Mouse (Mus musculus) thymus, adult 2 months (tissue): ENCODE measurements around the gene Cdx2.

Experiments
- CTCF ChIP-seq: fragments of 200-500 bp; IDR thresholded peaks from 2 replicates; pipeline ENCODE4 v1.5.1; 2012; ENCODE audit warnings: mild to moderate bottlenecking, control low read depth, low read length, moderate library complexity, borderline replicate concordance; ENCODE audit not compliant: control insufficient read depth, poor library complexity, insufficient read depth; ENCODE audit errors: extremely low read depth
- POLR2A ChIP-seq: fragments of 200-500 bp; IDR thresholded peaks from 2 replicates; pipeline ENCODE4 v1.6.1; 2012; ENCODE audit warnings: mild to moderate bottlenecking, low read length, control low read depth, moderate library complexity; ENCODE audit not compliant: control insufficient read depth, poor library complexity, insufficient read depth; ENCODE audit errors: extremely low read depth

DNA sequence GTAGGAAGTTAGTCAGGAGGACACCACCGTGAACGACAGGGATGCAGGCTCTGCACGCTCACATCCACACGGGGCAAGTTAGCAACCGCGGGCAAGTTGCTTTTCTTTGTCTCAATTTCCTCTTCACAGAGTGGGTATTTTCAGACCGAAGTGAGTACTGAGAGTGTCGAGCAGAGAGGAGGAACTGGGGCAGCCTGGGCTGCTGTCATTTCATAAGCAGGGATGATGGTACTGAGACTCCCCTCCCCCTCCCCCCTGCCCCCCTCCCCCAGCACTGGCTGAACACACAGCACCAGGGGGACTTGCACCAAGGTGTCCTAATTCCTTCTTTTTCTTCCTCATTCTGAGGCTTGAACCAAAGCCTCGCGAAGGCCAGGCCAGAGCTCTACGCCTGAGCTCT is 32.5 kb upstream of the Cdx2 start:
- TF ChIP-seq POLR2A (no peak), CTCF (no peak)
